Mouse (Mus musculus) T-cell, adult 2 months (primary cell): ENCODE results near the gene Hpse2.

Experiments used
- DNase-seq: peaks from one replicate; pipeline ENCODE4 v3.0.0; 2022; ENCODE audit warnings: low spot score

Hpse2 gene

GRCm38 (mm10) chr19:42948114-42948636, 440.0 kb downstream of the Hpse2 start:
- no peak for DNase-seq

- no peak for DNase-seq
These were observed 450.6 kb downstream of the Hpse2 start for GRCm38 (mm10) chr19:42937544-42937943.

DNA sequence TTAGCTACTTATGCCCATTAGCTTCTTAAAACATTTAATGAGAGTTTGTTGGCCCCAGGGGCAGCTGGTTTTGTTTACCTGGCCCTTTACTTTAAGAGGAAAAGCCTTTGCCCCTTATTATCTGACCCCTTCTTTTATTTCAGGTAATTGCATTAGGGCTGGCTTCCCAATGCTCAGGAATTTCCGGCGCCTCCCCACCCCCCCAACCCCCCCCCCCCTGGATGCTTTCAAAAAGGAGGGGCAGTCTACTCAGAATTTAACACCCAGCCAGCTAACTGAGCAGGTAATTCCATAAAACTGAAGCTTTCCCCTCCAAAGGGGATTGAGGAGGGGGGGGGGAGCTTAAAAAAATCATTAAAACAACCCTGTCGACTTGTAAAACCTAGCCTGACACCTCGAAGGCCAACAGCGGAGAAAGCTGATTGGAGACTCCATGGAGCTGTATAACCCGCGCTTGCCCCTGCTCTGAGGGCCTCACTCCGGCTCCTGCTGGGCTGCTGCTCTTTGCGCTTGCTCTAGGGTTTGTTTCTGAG, 451.4 kb downstream of the Hpse2 start:
- no peak for DNase-seq

DNA sequence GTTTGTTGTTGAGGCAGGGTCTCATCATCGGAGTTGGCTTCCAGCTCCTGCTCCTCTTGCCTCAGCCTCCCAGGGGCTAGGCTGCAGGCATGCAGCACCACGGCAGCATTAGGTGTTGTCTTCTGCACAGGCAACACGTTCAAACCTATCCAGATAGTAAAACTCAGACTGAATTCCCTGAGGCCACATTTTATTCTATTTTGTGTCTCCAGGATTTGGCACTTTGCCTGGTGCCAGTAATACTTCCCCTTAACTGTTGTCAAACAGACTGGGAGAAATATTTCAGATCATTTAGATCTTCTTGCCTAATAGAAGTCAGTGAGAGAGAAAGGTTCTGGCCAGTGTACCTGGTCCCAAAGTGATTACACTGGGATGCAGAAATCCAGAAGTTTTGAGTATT, 458.5 kb downstream of the Hpse2 start:
- DNase-seq: no peak

DNA sequence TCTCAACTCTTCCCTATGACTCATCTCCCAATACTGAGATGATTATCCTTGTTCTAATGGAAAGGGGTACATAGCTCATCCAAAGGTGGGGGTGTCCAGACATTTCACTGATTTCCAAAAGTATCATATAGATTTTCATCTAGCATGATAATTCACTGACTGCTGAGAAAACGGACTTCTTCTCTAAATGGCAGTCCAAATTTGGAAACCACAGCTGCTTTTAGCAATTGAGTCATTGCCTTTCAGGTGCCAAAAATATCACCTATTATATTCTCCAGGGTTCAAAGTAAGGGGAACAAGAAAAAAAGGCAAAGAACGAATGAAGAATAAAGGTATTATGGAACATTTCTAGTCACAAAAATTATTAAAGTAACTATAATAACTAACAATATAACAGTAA, 459.9 kb downstream of the Hpse2 start:
- no peak for DNase-seq

DNA sequence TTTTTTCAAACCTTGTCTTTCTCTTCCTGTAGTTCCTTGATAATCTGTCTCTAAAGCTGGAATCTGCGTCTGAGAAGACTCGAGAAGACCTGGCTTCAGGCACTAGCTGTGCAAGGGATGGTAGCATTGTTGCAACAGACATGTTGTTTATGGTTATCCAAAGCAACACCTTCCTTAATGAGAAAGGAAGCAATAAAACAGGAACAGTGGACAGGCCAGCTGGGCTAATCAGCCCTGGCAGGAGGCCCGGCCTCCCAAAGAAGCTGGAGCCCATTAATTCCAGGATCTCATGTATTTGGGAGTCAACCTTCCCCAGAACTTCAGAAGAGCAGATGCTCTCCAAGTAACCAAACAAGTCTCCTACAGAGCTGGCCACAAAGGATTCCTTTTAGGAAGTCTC, 465.5 kb downstream of the Hpse2 start:
- DNase-seq: no peak

- no peak for DNase-seq
These were observed 474.5 kb downstream of the Hpse2 start for GRCm38 (mm10) chr19:42913703-42914102.

GRCm38 (mm10) chr19:42909719-42910118, 478.4 kb downstream of the Hpse2 start:
- DNase-seq: no peak

DNA sequence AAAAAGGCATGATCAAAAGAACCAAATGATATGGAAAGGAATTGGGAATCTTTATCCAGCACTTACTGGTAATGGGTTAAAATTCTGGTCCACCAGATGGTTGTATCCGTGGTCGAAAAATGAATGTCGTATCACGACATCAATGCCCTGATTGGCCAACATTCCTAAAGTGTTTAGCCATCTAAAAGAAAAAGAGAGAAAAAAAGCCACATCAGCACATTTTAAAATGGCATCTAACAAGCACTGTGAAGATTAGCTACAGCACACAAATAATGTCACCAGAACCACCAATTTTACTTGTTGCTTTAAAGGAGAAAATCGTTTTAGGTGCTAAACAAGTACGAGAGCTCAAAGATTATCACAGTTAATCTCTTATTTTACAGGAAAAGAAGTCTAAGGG, 479.6 kb downstream of the Hpse2 start:
- DNase-seq: no peak

DNA sequence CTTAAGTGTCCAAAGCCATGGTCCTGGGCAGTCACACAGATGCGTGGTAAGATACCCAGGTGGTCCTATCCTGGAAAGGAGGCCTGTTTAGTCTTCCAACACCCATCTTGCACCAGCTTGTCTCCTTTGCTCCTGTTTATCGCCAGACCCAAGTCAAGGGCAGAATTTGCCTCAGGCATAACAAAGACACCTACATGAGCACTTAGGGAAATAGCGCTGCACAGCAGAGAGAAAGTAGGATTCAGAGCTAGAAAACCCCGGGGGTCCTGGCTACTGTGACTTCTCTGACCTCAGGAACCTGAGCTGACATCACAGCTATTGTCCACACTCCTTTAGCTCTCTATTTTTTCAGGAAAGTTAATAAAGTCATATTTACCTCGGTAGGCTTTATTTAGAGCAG, 481.8 kb downstream of the Hpse2 start:
- no peak for DNase-seq

- no peak for DNase-seq
These were observed 483.4 kb downstream of the Hpse2 start for GRCm38 (mm10) chr19:42904726-42905125.

- DNase-seq: no peak
These were observed 483.9 kb downstream of the Hpse2 start for GRCm38 (mm10) chr19:42904240-42904639.

- DNase-seq: no peak
These were observed 484.3 kb downstream of the Hpse2 start for GRCm38 (mm10) chr19:42903840-42904239.

- DNase-seq: no peak
These were observed 485.6 kb downstream of the Hpse2 start for GRCm38 (mm10) chr19:42902410-42903021.

- DNase-seq: no peak
These were observed 496.6 kb downstream of the Hpse2 start for GRCm38 (mm10) chr19:42891599-42891998.

GRCm38 (mm10) chr19:42877653-42878052, 510.5 kb downstream of the Hpse2 start:
- DNase-seq: no peak

DNA sequence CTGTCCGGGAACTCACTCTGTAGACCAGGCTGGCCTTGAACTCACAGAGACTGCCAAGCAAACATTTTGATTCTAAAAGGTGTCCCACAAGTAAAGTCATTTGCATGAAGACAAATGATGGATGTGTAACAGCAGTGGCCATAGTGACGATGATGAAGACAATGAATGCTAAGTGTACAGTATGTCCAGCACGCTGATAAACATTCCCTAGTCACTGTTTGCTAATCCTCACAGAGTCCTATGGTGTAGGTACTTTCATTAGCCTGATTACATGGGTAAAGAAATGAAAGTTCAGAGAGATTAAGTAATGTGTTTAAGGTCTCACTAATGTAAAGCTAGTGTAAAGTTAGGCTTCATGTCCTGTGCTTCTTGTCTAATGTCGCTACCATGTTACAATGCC, 511.6 kb downstream of the Hpse2 start:
- no peak for DNase-seq

DNA sequence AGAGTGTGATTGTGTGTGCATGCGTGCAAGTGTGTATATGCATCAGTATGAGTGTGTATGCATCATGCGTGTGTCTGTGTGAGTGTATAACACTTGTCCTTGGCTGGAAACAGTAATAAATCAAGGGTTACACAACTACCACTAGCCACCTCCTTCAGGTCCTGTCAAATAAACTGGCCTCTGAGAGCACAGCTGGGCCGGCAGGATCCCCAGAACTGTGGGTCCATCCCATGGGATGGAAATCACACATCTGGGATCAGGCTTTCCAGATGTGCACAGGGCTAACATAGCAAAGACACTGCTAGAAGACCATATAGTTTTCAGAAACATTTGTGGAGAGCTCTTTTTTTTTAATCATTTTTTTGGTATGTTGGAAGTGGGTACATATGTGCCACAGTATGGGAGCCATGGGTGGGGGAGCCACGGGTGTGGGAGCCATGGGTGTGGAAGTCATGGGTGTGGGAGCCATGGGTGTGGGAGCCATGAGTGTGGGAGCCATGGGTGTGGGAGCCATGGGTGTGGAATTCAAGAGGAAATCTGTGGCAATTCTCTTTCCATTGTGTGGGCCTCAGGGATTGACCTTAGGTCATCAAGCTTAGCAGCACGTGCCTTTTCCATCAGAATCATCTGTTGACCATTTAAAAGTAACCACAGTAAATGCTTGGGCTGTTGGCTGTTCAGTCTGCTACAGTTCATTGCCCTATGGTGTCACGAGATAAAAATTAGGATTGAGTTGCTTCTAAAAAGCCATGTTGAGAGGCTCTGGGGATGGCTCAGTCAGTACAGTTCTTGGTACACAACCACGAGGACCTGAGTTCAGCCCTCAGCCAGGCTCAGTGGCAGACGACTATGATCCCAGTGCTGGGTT, 518.3 kb downstream of the Hpse2 start:
- no peak for DNase-seq

GRCm38 (mm10) chr19:42868958-42869662, 519.0 kb downstream of the Hpse2 start:
- DNase-seq: no peak

GRCm38 (mm10) chr19:42863013-42863412, 525.1 kb downstream of the Hpse2 start:
- DNase-seq: no peak

DNA sequence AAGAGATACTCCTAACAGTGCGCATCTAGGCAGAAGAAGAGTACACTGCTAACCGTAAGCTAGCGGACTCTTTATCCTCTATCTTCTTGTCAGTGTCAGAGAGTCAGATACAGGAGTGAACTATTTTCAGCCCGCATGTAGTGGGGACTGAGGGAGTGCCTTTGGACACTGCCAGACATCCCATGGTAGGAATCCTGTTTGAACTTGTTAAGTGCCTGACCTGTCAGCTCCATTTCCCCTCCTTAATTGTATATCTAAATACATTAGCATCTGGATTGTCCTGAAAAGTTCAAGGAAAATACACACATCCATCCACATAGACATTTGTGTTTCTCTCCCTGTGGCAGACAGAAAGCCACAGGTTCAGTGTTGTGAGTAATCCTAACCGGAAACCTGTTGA, 531.1 kb downstream of the Hpse2 start:
- DNase-seq: no peak

- DNase-seq: no peak
These were observed 532.5 kb downstream of the Hpse2 start for GRCm38 (mm10) chr19:42855649-42856048.

DNA sequence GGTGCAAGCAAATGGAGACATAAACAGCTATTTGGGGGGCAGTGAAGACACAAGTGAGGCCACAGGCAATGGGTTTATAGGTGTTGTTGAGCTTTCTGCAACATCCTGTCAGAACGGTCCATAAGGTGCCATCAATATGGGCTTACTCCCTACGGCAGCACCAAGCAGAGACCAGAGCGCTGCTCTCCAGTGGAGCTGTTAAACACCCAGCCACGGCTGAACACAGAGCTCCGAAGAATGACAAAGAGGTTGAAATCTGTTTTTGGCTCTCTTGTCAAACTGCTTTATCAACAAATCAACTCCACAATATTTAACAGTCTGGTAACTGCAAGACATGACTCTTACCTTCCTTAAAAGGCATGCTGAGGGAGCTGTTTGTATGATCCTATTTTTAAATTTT, 537.7 kb downstream of the Hpse2 start:
- DNase-seq: no peak
